Mouse (Mus musculus) forebrain, embryonic 15.5 days (tissue): ENCODE measurements around the gene Dgcr2. TPM values are rescaled to one million over a fixed set of nuclear protein-coding genes. Genes with fewer than 3 reads are reported as not detected.

Experiments used
- ATAC-seq: fragments of 200-750 bp; cut with Nextera tagmentation; replicated peaks from 2 replicates; pipeline ENCODE4 v1.8.0; 2017; ENCODE audit warnings: mild to moderate bottlenecking, moderate TSS enrichment, moderate library complexity
- H3K27ac ChIP-seq: fragments of 300-500 bp; sonication (generic); replicated peaks from 2 replicates; pipeline ENCODE4 v1.5.1; 2015; ENCODE audit warnings: mild to moderate bottlenecking, inconsistent platforms
- H3K27me3 ChIP-seq: fragments of 300-500 bp; sonication (generic); 2 replicates; pipeline ENCODE4 v1.6.1; 2015; ENCODE audit warnings: inconsistent platforms
- H3K36me3 ChIP-seq: fragments of 300-500 bp; sonication (generic); 2 replicates; pipeline ENCODE4 v1.6.1; 2015; ENCODE audit warnings: mild to moderate bottlenecking, inconsistent platforms
- H3K4me1 ChIP-seq: fragments of 300-500 bp; sonication (generic); 2 replicates; pipeline ENCODE4 v1.6.1; 2015; ENCODE audit warnings: inconsistent platforms
- H3K4me2 ChIP-seq: fragments of 300-500 bp; sonication (generic); replicated peaks from 2 replicates; pipeline ENCODE4 v1.6.1; 2015; ENCODE audit warnings: mild to moderate bottlenecking, inconsistent platforms
- H3K4me3 ChIP-seq: fragments of 300-500 bp; sonication (generic); 2 replicates; pipeline ENCODE4 v1.5.1; 2015; ENCODE audit warnings: mild to moderate bottlenecking, inconsistent platforms
- H3K9ac ChIP-seq: fragments of 300-500 bp; sonication (generic); replicated peaks from 2 replicates; pipeline ENCODE4 v1.6.1; 2015; ENCODE audit warnings: mild to moderate bottlenecking, inconsistent platforms
- H3K9me3 ChIP-seq: fragments of 300-500 bp; sonication (generic); 2 replicates; pipeline ENCODE4 v1.6.1; 2016; ENCODE audit warnings: inconsistent platforms
- WGBS: fragments of 180-500 bp; shearing (Covaris S2); methylation state at CpG from one replicate; pipeline ENCODE4 v1.1.7; 2015; ENCODE audit warnings: mixed read lengths; 5-methylcytosine and 5-hydroxymethylcytosine counted together
- polyA plus RNA-seq: library from polyadenylated mRNA; unstranded; fragments of >200 nt; fragmentation: Nextera tagmentation; extraction: Ambion mirVana; gene quantifications from 2 replicates; pipeline ENCODE4 v1.2.1, GENCODE M21; 2015

Gene Dgcr2
- polyA plus RNA-seq, 1 experiment from 2014 or later: 99.8 TPM

- Histone ChIP-seq H3K36me3 (peaks cover 8% of the 10 kb centered on the region; the same call in 1 of the 2 replicates), H3K4me2 (no peak within 1 kb of the TSS), H3K27ac (no peak within 1 kb of the TSS), H3K9ac (no peak within 1 kb of the TSS), H3K4me3 (no peak within 1 kb of the TSS), H3K9me3 (no peaks in the 10 kb centered on the region), H3K27me3 (no peaks in the 10 kb centered on the region), H3K4me1 (peaks cover 27% of the 10 kb centered on the region)
- ATAC-seq: no peak
- WGBS: 77% methylated on average over 2 of the region's 2 CpGs
These were observed 4.4 kb downstream of the Dgcr2 start, which contains the start of gene Tssk1 for GRCm38 (mm10) chr16:17893923-17894322. Gene Tssk1, plus strand, starts transcription at chr16:17894223.

GRCm38 (mm10) chr16:17892606-17893005 is 5.8 kb downstream of the Dgcr2 start:
- Histone ChIP-seq H3K9me3 (no peaks in the 10 kb centered on the region), H3K9ac (no peak overlapping the region), H3K4me1 (peaks cover 27% of the 10 kb centered on the region), H3K27ac (0 out of 2 replicates have a peak overlapping the region, but pooled peaks have one; percentile 51), H3K4me2 (no peak overlapping the region), H3K27me3 (no peaks in the 10 kb centered on the region), H3K36me3 (no peaks in the 10 kb centered on the region), H3K4me3 (no peak overlapping the region)
- no peak for ATAC-seq
- 43% methylated on average over 3 of the region's 3 CpGs for WGBS

- peak; percentile 97 for ATAC-seq
- H3K4me1 ChIP-seq: peaks cover 27% of the 10 kb centered on the region
- no peaks in the 10 kb centered on the region for H3K36me3 ChIP-seq
- no peaks in the 10 kb centered on the region for H3K9me3 ChIP-seq
- H3K27ac ChIP-seq: peak within 1 kb of the TSS; percentile 96
- H3K4me2 ChIP-seq: peak within 1 kb of the TSS; percentile 84
- WGBS: under 1% methylated on average over 38 of the region's 38 CpGs
- no peaks in the 10 kb centered on the region for H3K27me3 ChIP-seq
- H3K9ac ChIP-seq: peak within 1 kb of the TSS; percentile 100
- H3K4me3 ChIP-seq: peak within 1 kb of the TSS; percentile 96
These were observed 6.8 kb downstream of the Dgcr2 start, which contains the start of gene Gm20518 for GRCm38 (mm10) chr16:17891567-17891959. Gene Gm20518, minus strand, starts transcription at chr16:17891671.

GRCm38 (mm10) chr16:17890917-17891566 is 7.3 kb downstream of the Dgcr2 start:
- no peaks in the 10 kb centered on the region for H3K36me3 ChIP-seq
- H3K4me1 ChIP-seq: peaks cover 27% of the 10 kb centered on the region
- H3K27me3 ChIP-seq: no peaks in the 10 kb centered on the region
- peak overlapping the region; percentile 84 for H3K4me2 ChIP-seq
- peak; percentile 71 for ATAC-seq
- H3K9me3 ChIP-seq: no peaks in the 10 kb centered on the region
- H3K27ac ChIP-seq: peak overlapping the region; percentile 96
- peak overlapping the region; percentile 100 for H3K9ac ChIP-seq
- peak overlapping the region; percentile 96 for H3K4me3 ChIP-seq
- WGBS: under 1% methylated on average over 43 of the region's 44 CpGs

GRCm38 (mm10) chr16:17890342-17890727 is 8.0 kb downstream of the Dgcr2 start:
- Histone ChIP-seq H3K4me2 (peak overlapping the region; percentile 84), H3K9me3 (no peaks in the 10 kb centered on the region), H3K4me1 (peaks cover 27% of the 10 kb centered on the region), H3K27me3 (no peaks in the 10 kb centered on the region), H3K36me3 (no peaks in the 10 kb centered on the region), H3K27ac (peak overlapping the region; percentile 96; the same call in 1 of the 2 replicates), H3K9ac (peak overlapping the region; percentile 100), H3K4me3 (peak overlapping the region; percentile 96)
- ATAC-seq: no peak
- WGBS: 45% methylated on average over 2 of the region's 2 CpGs

GRCm38 (mm10) chr16:17889689-17890341 is 8.5 kb downstream of the Dgcr2 start:
- peaks cover 27% of the 10 kb centered on the region for H3K4me1 ChIP-seq
- 81% methylated on average over 6 of the region's 6 CpGs for WGBS
- H3K36me3 ChIP-seq: no peaks in the 10 kb centered on the region
- no peak for ATAC-seq
- no peaks in the 10 kb centered on the region for H3K27me3 ChIP-seq
- H3K4me3 ChIP-seq: peak overlapping the region; percentile 96
- H3K9ac ChIP-seq: peak overlapping the region; percentile 100
- H3K4me2 ChIP-seq: peak overlapping the region; percentile 84
- H3K9me3 ChIP-seq: no peaks in the 10 kb centered on the region
- H3K27ac ChIP-seq: no peak overlapping the region

- H3K9ac ChIP-seq: no peak overlapping the region
- no peak for ATAC-seq
- WGBS: 90% methylated on average over 6 of the region's 6 CpGs
- no peak overlapping the region for H3K4me3 ChIP-seq
- no peak overlapping the region for H3K27ac ChIP-seq
- H3K4me2 ChIP-seq: no peak overlapping the region
- no peaks in the 10 kb centered on the region for H3K4me1 ChIP-seq
- no peaks in the 10 kb centered on the region; the same call in 1 of the 2 replicates for H3K36me3 ChIP-seq
- no peaks in the 10 kb centered on the region for H3K9me3 ChIP-seq
- no peaks in the 10 kb centered on the region for H3K27me3 ChIP-seq
These were observed 14.2 kb downstream of the Dgcr2 start for GRCm38 (mm10) chr16:17884116-17884515.

GRCm38 (mm10) chr16:17882196-17882595 is 16.2 kb downstream of the Dgcr2 start:
- no peaks in the 10 kb centered on the region for H3K27me3 ChIP-seq
- H3K9ac ChIP-seq: no peak overlapping the region
- no peak for ATAC-seq
- H3K27ac ChIP-seq: no peak overlapping the region
- no peaks in the 10 kb centered on the region for H3K4me1 ChIP-seq
- no peaks in the 10 kb centered on the region for H3K9me3 ChIP-seq
- no peak overlapping the region for H3K4me2 ChIP-seq
- no peak overlapping the region for H3K4me3 ChIP-seq
- H3K36me3 ChIP-seq: no peaks in the 10 kb centered on the region; the same call in 1 of the 2 replicates

GRCm38 (mm10) chr16:17879571-17879970 is 18.8 kb downstream of the Dgcr2 start:
- Histone ChIP-seq H3K9ac (no peak overlapping the region), H3K9me3 (no peaks in the 10 kb centered on the region), H3K4me3 (no peak overlapping the region), H3K4me2 (no peak overlapping the region), H3K27ac (no peak overlapping the region), H3K4me1 (no peaks in the 10 kb centered on the region), H3K27me3 (no peaks in the 10 kb centered on the region), H3K36me3 (no peaks in the 10 kb centered on the region; the same call in 1 of the 2 replicates)
- 97% methylated on average over 4 of the region's 4 CpGs for WGBS
- no peak for ATAC-seq

- no peak for ATAC-seq
- no peaks in the 10 kb centered on the region for H3K27me3 ChIP-seq
- 95% methylated on average over 1 of the region's 1 CpGs for WGBS
- no peak overlapping the region for H3K27ac ChIP-seq
- H3K36me3 ChIP-seq: peaks cover 12% of the 10 kb centered on the region; the same call in 1 of the 2 replicates
- no peak overlapping the region for H3K4me3 ChIP-seq
- no peak overlapping the region for H3K9ac ChIP-seq
- H3K9me3 ChIP-seq: no peaks in the 10 kb centered on the region
- H3K4me2 ChIP-seq: no peak overlapping the region
- H3K4me1 ChIP-seq: no peaks in the 10 kb centered on the region
These were observed 22.3 kb downstream of the Dgcr2 start for GRCm38 (mm10) chr16:17876096-17876495.

GRCm38 (mm10) chr16:17875174-17875573 is 23.2 kb downstream of the Dgcr2 start:
- Histone ChIP-seq H3K9me3 (no peaks in the 10 kb centered on the region), H3K36me3 (peaks cover 21% of the 10 kb centered on the region; the same call in 1 of the 2 replicates), H3K4me2 (no peak overlapping the region), H3K9ac (no peak overlapping the region), H3K27me3 (no peaks in the 10 kb centered on the region), H3K27ac (no peak overlapping the region), H3K4me1 (no peaks in the 10 kb centered on the region), H3K4me3 (no peak overlapping the region)
- 93% methylated on average over 4 of the region's 4 CpGs for WGBS
- ATAC-seq: no peak

GRCm38 (mm10) chr16:17872995-17873394 is 25.4 kb downstream of the Dgcr2 start:
- Histone ChIP-seq H3K36me3 (peaks cover 26% of the 10 kb centered on the region; the same call in 1 of the 2 replicates), H3K9me3 (no peaks in the 10 kb centered on the region), H3K4me3 (no peak overlapping the region), H3K27ac (no peak overlapping the region), H3K4me2 (no peak overlapping the region), H3K9ac (no peak overlapping the region), H3K27me3 (no peaks in the 10 kb centered on the region), H3K4me1 (no peaks in the 10 kb centered on the region)
- no peak for ATAC-seq
- 86% methylated on average over 4 of the region's 4 CpGs for WGBS
